In genomic region chr6:117874621-117875281, GRCm38 (mm10) we compare ENCODE assay signal across 23 mouse cellular contexts. TPM values are rescaled to one million over a fixed set of nuclear protein-coding genes. Genes with fewer than 3 reads are reported as not detected.
DNase-seq lines count a peak whose midpoint lies in the region; ATAC-seq and TF ChIP-seq lines count a peak whose summit lies in the region.
"Had no signal": no experiment of that assay in that cellular context is flagged by ENCODE, and none has a peak within 500 bp of the region (broad histone marks: within the 10 kb centered on the region; RNA-seq: fewer than 3 reads in every experiment).

No protein-coding gene starts in this region.

- no peaks in the 10 kb centered on the region for H3K36me3 ChIP-seq in kidney, postnatal 0 days (ENCODE audit: insufficient read depth, low read length)
- H3K36me3 ChIP-seq: heart, embryonic 12.5 days had no signal

- WGBS in kidney, postnatal 0 days = 63% methylated on average over 3 of the region's 3 CpGs

- TF ChIP-seq CTCF in kidney, postnatal 0 days (IDR thresholded peaks at IDR 0.05; ENCODE audit: low read depth) = no peak

- no peak overlapping the region for H3K4me3 ChIP-seq in kidney, postnatal 0 days (replicated peaks; ENCODE audit: low read depth, low read length)
- H3K4me3 ChIP-seq: embryonic facial prominence, embryonic 10.5 days; heart, embryonic 12.5 days; layer of hippocampus, adult 2 months; midbrain, embryonic 10.5 days had no signal

- no peaks in the 10 kb centered on the region for H3K4me1 ChIP-seq in kidney, postnatal 0 days (replicated peaks; ENCODE audit: insufficient read depth, low read length)
- H3K4me1 ChIP-seq: embryonic facial prominence, embryonic 10.5 days had no signal

- H3K9me3 ChIP-seq in kidney, postnatal 0 days (replicated peaks; ENCODE audit: low read length) = no peaks in the 10 kb centered on the region
- H3K9me3 ChIP-seq: embryonic facial prominence, embryonic 10.5 days; heart, embryonic 12.5 days; midbrain, embryonic 10.5 days had no signal

- no peak overlapping the region for H3K4me2 ChIP-seq in kidney, postnatal 0 days (ENCODE audit: low read length)
- H3K4me2 ChIP-seq: heart, embryonic 12.5 days had no signal

- 0 out of 2 replicates have a peak overlapping the region, but pooled peaks have one; percentile 1 for H3K27ac ChIP-seq in kidney, postnatal 0 days
- H3K27ac ChIP-seq: embryonic facial prominence, embryonic 10.5 days; layer of hippocampus, adult 2 months; liver, embryonic 14.5 days; midbrain, embryonic 10.5 days; stomach, postnatal 0 days had no signal

- no peak overlapping the region for H3K9ac ChIP-seq in kidney, postnatal 0 days (ENCODE audit: low read depth, low read length)
- H3K9ac ChIP-seq: heart, embryonic 12.5 days; liver, embryonic 14.5 days had no signal

- no peaks in the 10 kb centered on the region for H3K27me3 ChIP-seq in kidney, postnatal 0 days (ENCODE audit: insufficient read depth, low read length)
- H3K27me3 ChIP-seq: heart, embryonic 12.5 days had no signal

- peak; percentile 19 for DNase-seq in kidney, postnatal 0 days (ENCODE audit: low spot score)
- no peak for DNase-seq in kidney, postnatal 4 days
- peak; percentile 11 for DNase-seq in thymus, postnatal 0 days (ENCODE audit: low spot score)
- no peak for DNase-seq in thymus, postnatal 4 days
- peak; percentile 51 to 61 for DNase-seq in kidney, postnatal 36 days
- peak; percentile 74 for DNase-seq in yolk sac, embryonic 10.5 days (ENCODE audit: low spot score)
- no peak for DNase-seq in ovary, adult 18-20 months (ENCODE audit: low spot score)
- DNase-seq in ovary, postnatal 14 days (ENCODE audit: low spot score) = no peak
- DNase-seq: adrenal gland, postnatal 10 days; cerebellum, adult 18-20 months; heart, postnatal 36 days; left cerebral cortex, postnatal 4 days; lung, postnatal 14 days; retina, postnatal 1 day; thymus, postnatal 25 days had no signal

- no peak for ATAC-seq in kidney, postnatal 0 days (replicated peaks; ENCODE audit: low FRiP score, low read depth)
- ATAC-seq: forebrain, embryonic 14.5 days; hindbrain, embryonic 16.5 days had no signal

RNA-seq across cellular contexts. Expression of gene Zfp239, which starts 12.9 kb away (rescaled TPM):
- 9.0 and 11.0 TPM in 2 replicates for polyA plus RNA-seq in kidney, postnatal 0 days (2015; fragmentation: Nextera tagmentation; extraction: Ambion mirVana)
- polyA plus RNA-seq in thymus, postnatal 0 days (2015; fragmentation: Nextera tagmentation; extraction: Ambion mirVana) = 6.3 and 7.0 TPM in 2 replicates

RNA-seq across cellular contexts. Expression of gene Hnrnpf, which starts 25.4 kb away (rescaled TPM):
- polyA plus RNA-seq in kidney, postnatal 0 days (2015; fragmentation: Nextera tagmentation; extraction: Ambion mirVana) = 555 and 598 TPM in 2 replicates
- 1,040 and 1,096 TPM in 2 replicates for polyA plus RNA-seq in thymus, postnatal 0 days (2015; fragmentation: Nextera tagmentation; extraction: Ambion mirVana)

RNA-seq across cellular contexts. Expression of gene Zfp637, which starts 33.8 kb away (rescaled TPM):
- 93.5 and 95.6 TPM in 2 replicates for polyA plus RNA-seq in kidney, postnatal 0 days (2015; fragmentation: Nextera tagmentation; extraction: Ambion mirVana)
- 74.3 and 80.9 TPM in 2 replicates for polyA plus RNA-seq in thymus, postnatal 0 days (2015; fragmentation: Nextera tagmentation; extraction: Ambion mirVana)

Comparison
In these comparisons a context has a peak if more than half of its experiments do, and no peak if none do; other contexts are left out.
1. DNase-seq: peak in kidney, postnatal 0 days (single experiment), thymus, postnatal 0 days (single experiment), kidney, postnatal 36 days (2 of 2) and yolk sac, embryonic 10.5 days (single experiment); none in kidney, postnatal 4 days (0 of 2), thymus, postnatal 4 days (single experiment), ovary, adult 18-20 months (single experiment) and ovary, postnatal 14 days (single experiment).